Mouse (Mus musculus) embryonic facial prominence, embryonic 12.5 days (tissue): ENCODE measurements around the gene Krt7. TPM values are rescaled to one million over a fixed set of nuclear protein-coding genes. Genes with fewer than 3 reads are reported as not detected.

ENCODE experiments used
- ATAC-seq: fragments of 200-750 bp; cut with Nextera tagmentation; 2 replicates; pipeline ENCODE4 v1.8.0; 2017; ENCODE audit not compliant: insufficient number of reproducible peaks, insufficient read depth, low FRiP score, low TSS enrichment
- H3K27ac ChIP-seq: fragments of 300-500 bp; sonication (generic); 2 replicates; pipeline ENCODE4 v1.5.1; 2016; ENCODE audit warnings: mild to moderate bottlenecking
- H3K27me3 ChIP-seq: fragments of 300-500 bp; sonication (generic); 2 replicates; pipeline ENCODE4 v1.6.1; 2016; ENCODE audit warnings: mild to moderate bottlenecking, moderate library complexity
- H3K36me3 ChIP-seq: fragments of 300-500 bp; sonication (generic); 2 replicates; pipeline ENCODE4 v1.6.1; 2016; ENCODE audit warnings: mild to moderate bottlenecking
- H3K4me1 ChIP-seq: fragments of 300-500 bp; sonication (generic); 2 replicates; pipeline ENCODE4 v1.6.1; 2016
- H3K4me2 ChIP-seq: fragments of 300-500 bp; sonication (generic); replicated peaks from 2 replicates; pipeline ENCODE4 v1.6.1; 2016; ENCODE audit warnings: mild to moderate bottlenecking, moderate library complexity
- H3K4me3 ChIP-seq: fragments of 300-500 bp; sonication (generic); 2 replicates; pipeline ENCODE4 v1.5.1; 2016; ENCODE audit warnings: mild to moderate bottlenecking
- H3K9ac ChIP-seq: fragments of 300-500 bp; sonication (generic); 2 replicates; pipeline ENCODE4 v1.6.1; 2016; ENCODE audit warnings: mild to moderate bottlenecking, moderate library complexity
- H3K9me3 ChIP-seq: fragments of 300-500 bp; sonication (generic); 2 replicates; pipeline ENCODE4 v1.6.1; 2016; ENCODE audit warnings: mild to moderate bottlenecking, moderate library complexity
- WGBS: fragments of 180-500 bp; shearing (Covaris S2); methylation state at CpG from one replicate; pipeline ENCODE4 v1.1.7; 2016; 5-methylcytosine and 5-hydroxymethylcytosine counted together
- polyA plus RNA-seq: library from polyadenylated mRNA; unstranded; fragments of >200 nt; fragmentation: Nextera tagmentation; extraction: Ambion mirVana; gene quantifications from 2 replicates; pipeline ENCODE4 v1.2.1, GENCODE M21; 2016

Krt7 gene
- polyA plus RNA-seq, 1 experiment from 2014 or later: 14.2 TPM

- Histone ChIP-seq H3K4me2 (no peak overlapping the region), H3K27ac (no peak overlapping the region), H3K27me3 (no peaks in the 10 kb centered on the region), H3K36me3 (no peaks in the 10 kb centered on the region), H3K9me3 (no peaks in the 10 kb centered on the region), H3K9ac (no peak overlapping the region), H3K4me1 (no peaks in the 10 kb centered on the region), H3K4me3 (no peak overlapping the region)
- 7% methylated on average over 13 of the region's 13 CpGs for WGBS
- no peak for ATAC-seq
These were observed 42.4 kb downstream of the Krt7 start for GRCm38 (mm10) chr15:101453093-101453736.

- no peaks in the 10 kb centered on the region for H3K9me3 ChIP-seq
- no peak overlapping the region for H3K4me2 ChIP-seq
- H3K36me3 ChIP-seq: no peaks in the 10 kb centered on the region
- ATAC-seq: no peak
- H3K27me3 ChIP-seq: no peaks in the 10 kb centered on the region
- WGBS: 83% methylated on average over 8 of the region's 8 CpGs
- no peak overlapping the region for H3K27ac ChIP-seq
- no peak overlapping the region for H3K4me3 ChIP-seq
- no peaks in the 10 kb centered on the region for H3K4me1 ChIP-seq
- H3K9ac ChIP-seq: no peak overlapping the region
These were observed 43.9 kb downstream of the Krt7 start for GRCm38 (mm10) chr15:101454774-101455173.

GRCm38 (mm10) chr15:101455292-101455691, 44.4 kb downstream of the Krt7 start:
- Histone ChIP-seq H3K27ac (no peak overlapping the region), H3K36me3 (no peaks in the 10 kb centered on the region), H3K4me1 (no peaks in the 10 kb centered on the region), H3K9me3 (no peaks in the 10 kb centered on the region), H3K4me2 (no peak overlapping the region), H3K27me3 (no peaks in the 10 kb centered on the region), H3K9ac (no peak overlapping the region), H3K4me3 (no peak overlapping the region)
- WGBS: 75% methylated on average over 2 of the region's 2 CpGs
- no peak for ATAC-seq

DNA sequence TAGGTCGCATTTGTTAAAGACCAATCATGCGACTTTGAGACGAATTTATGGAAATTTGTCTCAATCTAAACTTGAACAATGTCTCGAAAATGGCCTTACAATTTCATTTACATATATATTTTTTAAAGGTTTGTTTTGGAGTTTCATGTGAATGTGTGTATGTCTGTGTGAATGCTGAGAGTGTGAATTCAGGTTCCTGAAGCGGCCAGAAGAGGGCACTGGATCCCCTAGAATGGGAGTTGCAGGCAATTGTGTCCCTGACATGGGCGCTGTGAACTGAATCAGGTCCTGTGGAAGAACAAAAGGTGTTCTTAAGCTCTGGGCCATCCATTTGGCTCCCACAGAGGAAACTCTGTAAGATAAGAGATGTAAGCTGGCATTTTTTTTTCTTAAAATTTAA, 45.0 kb downstream of the Krt7 start:
- H3K27ac ChIP-seq: no peak overlapping the region
- no peaks in the 10 kb centered on the region for H3K36me3 ChIP-seq
- ATAC-seq: no peak
- H3K27me3 ChIP-seq: no peaks in the 10 kb centered on the region
- H3K9me3 ChIP-seq: no peaks in the 10 kb centered on the region
- no peaks in the 10 kb centered on the region for H3K4me1 ChIP-seq
- no peak overlapping the region for H3K4me2 ChIP-seq
- WGBS: 85% methylated on average over 6 of the region's 6 CpGs
- H3K9ac ChIP-seq: no peak overlapping the region
- H3K4me3 ChIP-seq: no peak overlapping the region

DNA sequence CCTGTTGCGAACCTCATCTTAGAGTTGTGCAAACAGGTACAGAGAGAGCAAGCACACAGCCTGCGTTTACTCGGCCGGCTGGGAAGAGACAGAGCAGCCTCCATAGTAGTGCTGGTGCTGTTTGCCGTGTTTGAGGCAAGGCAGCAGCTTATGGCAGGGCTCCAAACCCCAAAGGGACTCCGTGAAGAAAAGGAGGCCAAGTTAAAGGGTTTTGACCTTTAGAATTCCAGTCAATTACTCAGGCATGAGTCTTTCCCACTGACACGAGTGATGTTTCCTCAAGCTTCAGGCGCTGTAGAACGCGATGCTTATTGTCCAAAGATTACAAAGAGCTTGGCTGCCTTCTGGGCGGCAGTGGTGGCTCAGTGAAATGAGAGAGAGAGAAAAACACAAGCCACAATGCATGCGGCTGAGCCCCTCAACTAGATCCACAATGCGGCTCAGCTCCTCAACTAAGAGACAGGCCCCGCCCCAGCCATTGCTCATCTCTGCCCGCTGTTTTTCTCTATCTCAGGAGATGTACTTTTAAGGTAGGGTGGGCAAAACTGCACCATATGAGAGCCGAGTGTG, 47.6 kb downstream of the Krt7 start:
- H3K9ac ChIP-seq: no peak overlapping the region
- ATAC-seq: no peak
- H3K4me1 ChIP-seq: no peaks in the 10 kb centered on the region
- WGBS: 57% methylated on average over 16 of the region's 16 CpGs
- no peak overlapping the region for H3K27ac ChIP-seq
- no peak overlapping the region for H3K4me2 ChIP-seq
- no peaks in the 10 kb centered on the region for H3K9me3 ChIP-seq
- no peaks in the 10 kb centered on the region for H3K36me3 ChIP-seq
- no peak overlapping the region for H3K4me3 ChIP-seq
- H3K27me3 ChIP-seq: no peaks in the 10 kb centered on the region

DNA sequence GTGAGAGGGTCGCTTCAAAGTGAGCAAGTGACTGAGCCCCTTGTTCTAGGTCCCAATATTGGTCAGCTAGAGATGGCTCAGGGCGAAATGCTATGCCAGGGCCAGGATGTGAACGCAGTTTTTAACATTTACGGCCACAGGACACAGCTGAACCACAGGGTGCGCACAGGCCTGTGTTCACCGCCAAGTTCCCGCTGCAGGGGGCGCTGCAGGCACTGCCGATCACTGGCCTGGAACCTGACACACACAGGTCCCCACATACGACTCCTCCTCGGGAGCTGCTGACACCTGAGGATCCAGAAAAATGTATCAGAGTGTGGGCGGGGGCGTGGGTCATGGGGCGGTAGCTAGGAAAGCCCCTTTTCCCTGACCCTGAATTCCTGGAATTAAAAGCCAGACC, 48.4 kb downstream of the Krt7 start:
- Histone ChIP-seq H3K4me2 (no peak overlapping the region), H3K4me1 (no peaks in the 10 kb centered on the region), H3K9ac (no peak overlapping the region), H3K27ac (no peak overlapping the region), H3K27me3 (no peaks in the 10 kb centered on the region), H3K9me3 (no peaks in the 10 kb centered on the region), H3K4me3 (no peak overlapping the region), H3K36me3 (no peaks in the 10 kb centered on the region)
- WGBS: 74% methylated on average over 14 of the region's 14 CpGs
- ATAC-seq: no peak

- ATAC-seq: no peak
- no peaks in the 10 kb centered on the region for H3K4me1 ChIP-seq
- no peak within 1 kb of the TSS for H3K4me3 ChIP-seq
- no peaks in the 10 kb centered on the region for H3K36me3 ChIP-seq
- no peak within 1 kb of the TSS for H3K4me2 ChIP-seq
- H3K27me3 ChIP-seq: no peaks in the 10 kb centered on the region
- no peak within 1 kb of the TSS for H3K9ac ChIP-seq
- no peaks in the 10 kb centered on the region for H3K9me3 ChIP-seq
- 82% methylated on average over 13 of the region's 13 CpGs for WGBS
- H3K27ac ChIP-seq: no peak within 1 kb of the TSS
These were observed 52.8 kb downstream of the Krt7 start, which contains the start of gene Krt81 for GRCm38 (mm10) chr15:101463651-101464050. Krt81 (minus strand) TSS chr15:101463751.

GRCm38 (mm10) chr15:101469093-101469492, 58.2 kb downstream of the Krt7 start:
- 83% methylated on average over 4 of the region's 4 CpGs for WGBS
- H3K4me3 ChIP-seq: no peak overlapping the region
- H3K27me3 ChIP-seq: no peaks in the 10 kb centered on the region
- H3K36me3 ChIP-seq: no peaks in the 10 kb centered on the region
- no peak overlapping the region for H3K27ac ChIP-seq
- no peak overlapping the region for H3K4me2 ChIP-seq
- H3K9me3 ChIP-seq: no peaks in the 10 kb centered on the region
- H3K4me1 ChIP-seq: no peaks in the 10 kb centered on the region
- ATAC-seq: no peak
- no peak overlapping the region for H3K9ac ChIP-seq

GRCm38 (mm10) chr15:101472952-101473528, 62.2 kb downstream of the Krt7 start, which contains the start of gene Krt86:
Krt86 (plus strand) TSS chr15:101473478.
- WGBS: 34% methylated on average over 10 of the region's 10 CpGs
- no peak for ATAC-seq

GRCm38 (mm10) chr15:101479007-101479665, 68.3 kb downstream of the Krt7 start:
- H3K4me2 ChIP-seq: peak overlapping the region; percentile 65
- ATAC-seq: 0 out of 2 replicates have a peak, but pooled peaks have one; percentile 45
- H3K4me1 ChIP-seq: peaks cover 2% of the 10 kb centered on the region; the same call in 1 of the 2 replicates
- 10% methylated on average over 31 of the region's 31 CpGs for WGBS
- H3K27me3 ChIP-seq: peaks cover 7% of the 10 kb centered on the region
- H3K4me3 ChIP-seq: peak overlapping the region; percentile 37
- H3K9me3 ChIP-seq: no peaks in the 10 kb centered on the region
- peak overlapping the region; percentile 22; the same call in 1 of the 2 replicates for H3K9ac ChIP-seq
- H3K27ac ChIP-seq: no peak overlapping the region
- no peaks in the 10 kb centered on the region for H3K36me3 ChIP-seq

More at GRCm38 (mm10) chr15:101472952-101473528, 62.2 kb downstream of the Krt7 start, which contains the start of gene Krt86:
- H3K4me1 ChIP-seq: no peaks in the 10 kb centered on the region
- H3K9me3 ChIP-seq: no peaks in the 10 kb centered on the region
- H3K9ac ChIP-seq: no peak within 1 kb of the TSS
- no peaks in the 10 kb centered on the region for H3K36me3 ChIP-seq
- no peak within 1 kb of the TSS for H3K4me3 ChIP-seq
- H3K4me2 ChIP-seq: no peak within 1 kb of the TSS
- no peak within 1 kb of the TSS for H3K27ac ChIP-seq
- peaks cover 3% of the 10 kb centered on the region; the same call in 1 of the 2 replicates for H3K27me3 ChIP-seq

- Histone ChIP-seq H3K27me3 (peaks cover 6% of the 10 kb centered on the region), H3K4me3 (peak overlapping the region; percentile 37), H3K4me1 (peaks cover 2% of the 10 kb centered on the region; the same call in 1 of the 2 replicates), H3K27ac (no peak overlapping the region), H3K4me2 (peak overlapping the region; percentile 65), H3K9me3 (no peaks in the 10 kb centered on the region), H3K36me3 (no peaks in the 10 kb centered on the region), H3K9ac (0 out of 2 replicates have a peak overlapping the region, but pooled peaks have one; percentile 22)
- ATAC-seq: no peak
- 35% methylated on average over 11 of the region's 11 CpGs for WGBS
These were observed 68.8 kb downstream of the Krt7 start for GRCm38 (mm10) chr15:101479666-101480060.
